Comparison of ENCODE assay signal across 8 mouse cellular contexts in genomic region chr1:183299161-183299560, GRCm38 (mm10). TPM values are rescaled to one million over a fixed set of nuclear protein-coding genes. Genes with fewer than 3 reads are reported as not detected.
A peak's percentile ranks its signal among the peaks of the same experiment; 100 is the strongest.
DNase-seq lines count a peak whose midpoint lies in the region; ATAC-seq lines count a peak whose summit lies in the region.

No protein-coding gene starts in this region.

- H3K9ac ChIP-seq in forebrain, embryonic 16.5 days (replicated peaks; ENCODE audit: low read depth, low read length): no peak overlapping the region

- no peak overlapping the region for H3K4me2 ChIP-seq in forebrain, embryonic 16.5 days (ENCODE audit: low read length)

- no peak overlapping the region for H3K27ac ChIP-seq in forebrain, embryonic 10.5 days
- no peak overlapping the region for H3K27ac ChIP-seq in forebrain, embryonic 16.5 days (ENCODE audit: low read length)

- DNase-seq in forebrain, embryonic 10.5 days (ENCODE audit: extremely low spot score, low spot score): peak; percentile 100
- peak; percentile 100 for DNase-seq in WW6 (ENCODE audit: low read depth, low spot score)
- peak; percentile 96 for DNase-seq in embryo, embryonic 10 days (ENCODE audit: low spot score)
- peak; percentile 90 to 91 for DNase-seq in heart, postnatal 14 days
- peak; percentile 96 to 99 for DNase-seq in left cerebral cortex, adult 9 months (ENCODE audit: low spot score in 2 of 2)
- DNase-seq in ovary, postnatal 14 days (ENCODE audit: low spot score): peak; percentile 100
- DNase-seq in thymus, postnatal 14 days: peak; percentile 91

- no peak for ATAC-seq in forebrain, embryonic 16.5 days

- no peaks in the 10 kb centered on the region for H3K9me3 ChIP-seq in forebrain, embryonic 10.5 days
- H3K9me3 ChIP-seq in forebrain, embryonic 16.5 days (ENCODE audit: control insufficient read depth, low read length): no peaks in the 10 kb centered on the region

- no peaks in the 10 kb centered on the region for H3K36me3 ChIP-seq in forebrain, embryonic 10.5 days (replicated peaks)
- H3K36me3 ChIP-seq in forebrain, embryonic 16.5 days (ENCODE audit: control insufficient read depth, insufficient read depth): no peaks in the 10 kb centered on the region

- intact Hi-C loops in heart, postnatal 14 days (cut with DNase I): no loop called here

- H3K27me3 ChIP-seq in forebrain, embryonic 10.5 days (ENCODE audit: poor library complexity, severe bottlenecking): no peaks in the 10 kb centered on the region
- H3K27me3 ChIP-seq in forebrain, embryonic 16.5 days (replicated peaks; ENCODE audit: control insufficient read depth, insufficient read depth, low read length): no peaks in the 10 kb centered on the region

- no peak overlapping the region for H3K4me3 ChIP-seq in forebrain, embryonic 10.5 days
- no peak overlapping the region for H3K4me3 ChIP-seq in forebrain, embryonic 16.5 days (replicated peaks; ENCODE audit: low read length)

- WGBS in forebrain, embryonic 10.5 days: 88% methylated on average over 6 of the region's 6 CpGs
- 88% methylated on average over 6 of the region's 6 CpGs for WGBS in forebrain, embryonic 16.5 days

- peaks cover 4% of the 10 kb centered on the region; the same call in 1 of the 2 replicates for H3K4me1 ChIP-seq in forebrain, embryonic 10.5 days
- H3K4me1 ChIP-seq in forebrain, embryonic 16.5 days (replicated peaks; ENCODE audit: control insufficient read depth, insufficient read depth, low read length): no peaks in the 10 kb centered on the region

RNA-seq across cellular contexts. Expression of gene Brox, which starts 2.1 kb away (rescaled TPM):
- polyA plus RNA-seq in forebrain, embryonic 10.5 days (2016; fragmentation: Nextera tagmentation; extraction: Ambion mirVana): 35.5 and 36.4 TPM in 2 replicates
- 120 and 132 TPM in 2 replicates for polyA plus RNA-seq in forebrain, embryonic 16.5 days (2015; fragmentation: Nextera tagmentation; extraction: Ambion mirVana)
- 10 to 100 TPM; 36.1 to 40.1 TPM for total RNA-seq in heart, postnatal 14 days (2021)

RNA-seq across cellular contexts. Expression of gene Aida, which starts 2.8 kb away (rescaled TPM):
- 46.1 and 47.7 TPM in 2 replicates for polyA plus RNA-seq in forebrain, embryonic 10.5 days (2016; fragmentation: Nextera tagmentation; extraction: Ambion mirVana)
- polyA plus RNA-seq in forebrain, embryonic 16.5 days (2015; fragmentation: Nextera tagmentation; extraction: Ambion mirVana): 51.6 and 51.7 TPM in 2 replicates
- total RNA-seq in heart, postnatal 14 days (2021): 10 to 100 TPM; 22.4 to 28.4 TPM
